Mouse (Mus musculus): Measurements from ENCODE around the gene Pex7.
A peak's percentile ranks its signal among the peaks of the same experiment; 100 is the strongest.

DNA sequence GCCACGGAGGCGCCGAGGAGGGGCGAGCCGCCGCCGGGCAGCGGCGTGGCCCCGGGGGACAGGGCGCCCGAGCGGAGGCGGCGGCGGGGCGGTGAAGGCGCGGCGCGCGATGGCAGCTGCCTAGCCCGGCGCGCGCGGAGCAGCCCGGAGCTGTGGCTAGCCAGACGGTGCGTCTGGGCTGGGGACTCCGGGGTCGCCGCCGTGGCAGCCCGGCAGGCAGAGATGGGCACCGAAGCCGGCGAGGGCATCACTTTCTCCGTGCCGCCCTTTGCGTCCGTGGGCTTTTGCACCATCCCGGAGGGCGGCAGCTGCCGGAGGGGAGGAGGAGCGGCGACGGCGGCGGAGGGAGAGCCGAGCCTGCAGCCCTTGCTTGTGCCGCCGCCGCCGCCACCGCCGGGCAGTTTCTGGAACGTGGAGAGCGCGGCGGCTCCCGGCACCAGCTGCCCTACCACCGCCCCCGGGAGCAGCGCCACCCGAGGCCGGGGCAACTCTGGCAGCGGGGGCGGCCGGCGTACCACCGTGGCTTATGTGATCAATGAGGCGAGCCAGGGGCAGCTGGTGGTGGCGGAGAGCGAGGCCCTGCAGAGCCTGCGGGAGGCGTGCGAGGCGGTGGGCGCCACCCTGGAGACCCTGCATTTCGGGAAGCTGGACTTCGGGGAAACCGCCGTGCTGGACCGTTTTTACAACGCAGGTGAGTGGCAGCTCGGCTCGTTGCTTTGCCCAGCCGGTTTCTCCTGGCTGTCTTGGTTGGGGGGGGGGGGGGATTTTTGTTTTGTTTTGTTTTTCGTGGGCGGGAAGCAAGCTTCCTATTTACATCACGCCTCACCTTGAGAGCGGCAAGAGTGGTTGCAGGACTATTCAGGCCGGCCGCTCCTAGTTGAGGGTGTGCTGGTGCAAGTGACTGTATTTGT is 27.1 kb upstream of the Pex7 start, which contains the start of gene Map3k5:
- TF ChIP-seq CTCF (IDR thresholded peaks at IDR 0.05; ENCODE audit: borderline replicate concordance, control insufficient read depth, extremely low read depth, insufficient read depth, low read length, poor library complexity) (peak; percentile 28; the same call in 1 of the 2 replicates), POLR2A (IDR thresholded peaks at IDR 0.05; ENCODE audit: control insufficient read depth, extremely low read depth, insufficient read depth, low read length, poor library complexity) (no peak)
